Mouse (Mus musculus): ENCODE measurements at regions not wholly inside any gene's neighbourhood (a gene's known extent, or its start where the extent isn't known, plus 50 kb on each side); places are given as distances from the start of the nearest gene placed in this dataset.

DNA sequence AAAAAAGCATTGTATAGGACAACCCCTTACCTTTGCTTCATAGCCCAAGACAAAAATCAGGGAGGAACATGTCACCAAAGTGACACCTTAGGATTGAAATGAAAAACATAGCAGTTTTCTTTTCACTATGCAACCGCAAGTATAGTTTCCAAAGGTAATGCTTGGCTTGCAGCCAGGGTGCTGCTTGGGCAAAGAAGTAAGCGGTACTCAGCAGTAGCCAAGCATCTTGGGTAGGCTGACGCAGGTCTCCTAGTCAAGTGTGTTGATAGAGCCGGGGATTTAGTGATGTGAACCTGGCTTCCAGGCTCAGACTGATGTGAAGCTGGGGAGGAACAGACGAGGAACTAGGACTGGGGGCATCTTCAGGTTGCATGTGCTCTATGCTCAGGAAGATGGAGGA, 138.3 kb upstream of the Cadm1 start:
- Histone ChIP-seq H3K27me3 (ENCODE audit: control insufficient read depth, insufficient read depth, low read length) (no peaks in the 10 kb centered on the region), H3K27ac (ENCODE audit: low read depth, low read length) (no peak overlapping the region), H3K9me3 (ENCODE audit: control insufficient read depth, low read length) (no peaks in the 10 kb centered on the region), H3K4me3 (ENCODE audit: low read depth, low read length) (no peak overlapping the region), H3K36me3 (ENCODE audit: control insufficient read depth, insufficient read depth, low read length) (no peaks in the 10 kb centered on the region), H3K9ac (ENCODE audit: low read depth, low read length) (no peak overlapping the region), H3K4me1 (replicated peaks; ENCODE audit: control insufficient read depth, insufficient read depth, low read length) (no peaks in the 10 kb centered on the region), H3K4me2 (replicated peaks; ENCODE audit: low read depth, low read length) (no peak overlapping the region)
- DNase-seq (ENCODE audit: low spot score), result no peak
- 89% methylated on average over 5 of the region's 5 CpGs for WGBS
- ATAC-seq (ENCODE audit: low FRiP score), result no peak

DNA sequence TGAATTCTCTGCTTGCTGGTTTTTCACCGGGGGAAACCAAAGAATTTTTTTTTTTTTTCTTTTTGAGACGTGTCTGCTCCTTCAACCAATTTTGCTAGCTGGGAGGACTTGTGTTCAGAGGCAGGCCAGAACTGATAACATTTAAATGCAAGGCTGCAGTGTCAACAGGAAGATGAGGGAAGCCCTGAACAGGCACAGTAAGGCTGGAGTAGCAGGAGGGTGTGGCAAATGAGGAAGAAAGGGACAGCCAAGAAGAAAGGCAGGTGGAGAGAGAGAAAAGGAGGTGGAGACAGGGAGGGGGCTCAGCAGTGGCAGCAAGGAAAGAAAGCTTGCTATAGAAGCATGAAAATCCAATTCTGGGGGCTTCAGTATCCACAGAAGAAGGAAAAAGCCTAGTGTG, 130.4 kb upstream of the Cadm1 start:
- ATAC-seq (ENCODE audit: low FRiP score) (no peak), DNase-seq (ENCODE audit: low spot score) (no peak)
- Histone ChIP-seq H3K9me3 (ENCODE audit: control insufficient read depth, low read length) (no peaks in the 10 kb centered on the region), H3K27ac (ENCODE audit: low read depth, low read length) (no peak overlapping the region), H3K4me1 (replicated peaks; ENCODE audit: control insufficient read depth, insufficient read depth, low read length) (peaks cover 3% of the 10 kb centered on the region; the same call in 1 of the 2 replicates), H3K27me3 (ENCODE audit: control insufficient read depth, insufficient read depth, low read length) (no peaks in the 10 kb centered on the region), H3K4me2 (replicated peaks; ENCODE audit: low read depth, low read length) (no peak overlapping the region), H3K36me3 (ENCODE audit: control insufficient read depth, insufficient read depth, low read length) (no peaks in the 10 kb centered on the region), H3K9ac (ENCODE audit: low read depth, low read length) (no peak overlapping the region), H3K4me3 (ENCODE audit: low read depth, low read length) (no peak overlapping the region)
- 21% methylated on average over 2 of the region's 2 CpGs for WGBS

DNA sequence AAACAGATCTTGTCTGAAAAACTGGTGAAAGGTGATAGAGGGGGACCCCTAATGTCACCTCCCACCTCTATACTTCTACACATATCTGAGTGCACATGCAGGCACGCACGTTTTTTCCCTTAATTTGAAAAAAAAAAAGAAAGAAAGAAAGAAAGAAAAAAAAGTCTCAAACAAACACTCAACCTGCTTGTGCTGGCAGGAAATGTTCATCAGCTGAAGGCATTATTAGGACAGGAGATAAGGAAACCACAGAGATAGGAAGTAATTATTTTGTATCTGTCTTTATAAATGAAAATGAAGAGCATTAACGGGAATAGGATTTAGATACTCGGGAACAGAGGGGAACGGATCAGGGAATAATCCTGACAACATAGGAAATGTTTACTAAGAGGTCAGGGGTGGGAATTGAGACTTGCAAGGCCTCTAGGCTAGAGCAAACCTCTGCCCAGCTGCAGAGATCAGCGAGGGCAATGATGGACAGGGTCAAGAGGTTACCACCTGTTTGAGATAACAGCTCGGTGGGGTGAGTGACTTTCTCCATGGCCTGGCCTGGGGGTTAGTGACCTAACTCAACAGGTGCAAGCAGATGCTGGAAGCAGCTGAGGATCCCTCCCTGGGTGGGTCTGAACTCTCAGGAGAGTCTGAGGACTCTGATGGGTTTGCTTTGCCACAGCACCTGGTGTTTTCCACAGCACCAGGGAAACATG, 129.7 kb upstream of the Cadm1 start:
- no peak overlapping the region for H3K9ac ChIP-seq (ENCODE audit: low read depth, low read length)
- peaks cover 3% of the 10 kb centered on the region; the same call in 1 of the 2 replicates for H3K4me1 ChIP-seq (replicated peaks; ENCODE audit: control insufficient read depth, insufficient read depth, low read length)
- no peaks in the 10 kb centered on the region for H3K27me3 ChIP-seq (ENCODE audit: control insufficient read depth, insufficient read depth, low read length)
- no peak overlapping the region for H3K4me2 ChIP-seq (replicated peaks; ENCODE audit: low read depth, low read length)
- DNase-seq (ENCODE audit: low spot score), result no peak
- ATAC-seq (ENCODE audit: low FRiP score), result no peak
- WGBS, result 34% methylated on average over 7 of the region's 7 CpGs
- no peaks in the 10 kb centered on the region for H3K9me3 ChIP-seq (ENCODE audit: control insufficient read depth, low read length)
- H3K36me3 ChIP-seq (ENCODE audit: control insufficient read depth, insufficient read depth, low read length), result no peaks in the 10 kb centered on the region
- H3K4me3 ChIP-seq (ENCODE audit: low read depth, low read length), result no peak overlapping the region
- H3K27ac ChIP-seq (ENCODE audit: low read depth, low read length), result no peak overlapping the region

DNA sequence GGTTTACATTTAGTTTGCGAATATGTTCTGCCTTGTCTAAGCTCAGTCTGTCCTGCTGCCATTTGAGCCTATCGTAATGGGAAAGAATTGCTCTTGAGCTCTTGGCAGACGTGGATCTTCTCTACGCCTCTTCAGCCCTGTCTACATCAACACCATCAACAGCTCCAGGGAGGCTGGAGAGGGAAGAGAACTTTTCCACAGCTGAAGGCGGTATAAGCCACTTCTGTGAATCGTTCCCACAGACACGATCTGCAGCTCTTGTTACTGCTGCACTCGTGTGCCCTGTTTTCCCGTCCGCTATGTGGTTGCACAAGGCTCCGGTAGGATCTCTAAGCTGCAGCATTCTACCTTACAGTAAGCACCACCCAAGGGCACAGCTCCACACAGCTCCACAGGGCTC, 128.5 kb upstream of the Cadm1 start:
- H3K4me3 ChIP-seq (ENCODE audit: low read depth, low read length), result no peak overlapping the region
- H3K9me3 ChIP-seq (ENCODE audit: control insufficient read depth, low read length), result no peaks in the 10 kb centered on the region
- no peaks in the 10 kb centered on the region for H3K36me3 ChIP-seq (ENCODE audit: control insufficient read depth, insufficient read depth, low read length)
- no peak overlapping the region for H3K4me2 ChIP-seq (replicated peaks; ENCODE audit: low read depth, low read length)
- H3K27me3 ChIP-seq (ENCODE audit: control insufficient read depth, insufficient read depth, low read length), result peaks cover 2% of the 10 kb centered on the region; the same call in 1 of the 2 replicates
- H3K27ac ChIP-seq (ENCODE audit: low read depth, low read length), result no peak overlapping the region
- no peak overlapping the region for H3K9ac ChIP-seq (ENCODE audit: low read depth, low read length)
- 91% methylated on average over 11 of the region's 11 CpGs for WGBS
- no peak for ATAC-seq (ENCODE audit: low FRiP score)
- no peak for DNase-seq (ENCODE audit: low spot score)
- peaks cover 3% of the 10 kb centered on the region for H3K4me1 ChIP-seq (replicated peaks; ENCODE audit: control insufficient read depth, insufficient read depth, low read length)

DNA sequence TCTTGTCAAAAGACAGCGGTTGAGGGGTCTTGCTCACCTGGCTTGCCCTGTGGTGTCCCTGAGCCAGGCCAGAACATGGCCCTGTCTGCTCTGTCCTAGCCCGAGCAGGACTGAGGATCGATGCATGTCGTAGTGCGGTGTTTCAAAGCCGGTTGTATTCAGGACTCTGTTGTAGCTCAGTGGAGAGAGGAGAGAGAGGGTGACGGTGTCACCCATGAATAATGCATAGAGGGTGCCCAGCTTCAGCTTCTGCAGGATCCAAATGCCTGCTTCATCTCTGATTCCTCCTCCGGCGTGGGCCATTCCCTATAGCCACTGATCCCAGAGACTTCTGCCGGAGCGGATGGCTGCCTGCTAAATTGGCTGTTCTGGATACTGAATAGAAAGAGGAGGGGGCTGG, 126.7 kb upstream of the Cadm1 start:
- ATAC-seq (ENCODE audit: low FRiP score) (no peak), DNase-seq (ENCODE audit: low spot score) (no peak)
- 62% methylated on average over 11 of the region's 11 CpGs for WGBS
- Histone ChIP-seq H3K36me3 (ENCODE audit: control insufficient read depth, insufficient read depth, low read length) (no peaks in the 10 kb centered on the region), H3K27ac (ENCODE audit: low read depth, low read length) (no peak overlapping the region), H3K27me3 (ENCODE audit: control insufficient read depth, insufficient read depth, low read length) (peaks cover 2% of the 10 kb centered on the region; the same call in 1 of the 2 replicates), H3K4me3 (ENCODE audit: low read depth, low read length) (no peak overlapping the region), H3K4me2 (replicated peaks; ENCODE audit: low read depth, low read length) (no peak overlapping the region), H3K4me1 (replicated peaks; ENCODE audit: control insufficient read depth, insufficient read depth, low read length) (peaks cover 7% of the 10 kb centered on the region), H3K9me3 (ENCODE audit: control insufficient read depth, low read length) (no peaks in the 10 kb centered on the region), H3K9ac (ENCODE audit: low read depth, low read length) (no peak overlapping the region)

DNA sequence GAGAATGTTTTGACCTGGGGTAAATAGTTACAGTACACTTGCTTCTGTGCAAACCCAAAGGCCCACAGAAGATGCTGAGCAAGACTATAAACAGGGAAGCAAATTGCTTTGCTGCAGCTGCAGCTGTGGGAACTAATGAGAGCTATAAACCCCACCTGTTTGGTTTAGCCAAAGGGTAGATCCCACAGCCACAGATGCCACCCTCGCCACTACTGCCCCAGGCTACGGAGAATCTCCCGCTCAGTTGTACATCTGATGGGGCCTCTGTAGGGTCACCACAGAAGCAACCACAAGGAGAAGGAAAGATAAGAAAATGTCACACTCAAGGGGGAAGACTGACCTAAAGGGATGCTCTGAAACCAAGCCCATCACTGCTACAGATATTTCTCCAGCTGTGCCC, 125.2 kb upstream of the Cadm1 start:
- Histone ChIP-seq H3K27ac (ENCODE audit: low read depth, low read length) (no peak overlapping the region), H3K9ac (ENCODE audit: low read depth, low read length) (no peak overlapping the region), H3K36me3 (ENCODE audit: control insufficient read depth, insufficient read depth, low read length) (no peaks in the 10 kb centered on the region), H3K4me3 (ENCODE audit: low read depth, low read length) (no peak overlapping the region), H3K4me1 (replicated peaks; ENCODE audit: control insufficient read depth, insufficient read depth, low read length) (peaks cover 7% of the 10 kb centered on the region), H3K4me2 (replicated peaks; ENCODE audit: low read depth, low read length) (no peak overlapping the region), H3K9me3 (ENCODE audit: control insufficient read depth, low read length) (no peaks in the 10 kb centered on the region), H3K27me3 (ENCODE audit: control insufficient read depth, insufficient read depth, low read length) (peaks cover 2% of the 10 kb centered on the region; the same call in 1 of the 2 replicates)
- WGBS, result 91% methylated on average over 3 of the region's 3 CpGs
- DNase-seq (ENCODE audit: low spot score) (no peak), ATAC-seq (ENCODE audit: low FRiP score) (no peak)

DNA sequence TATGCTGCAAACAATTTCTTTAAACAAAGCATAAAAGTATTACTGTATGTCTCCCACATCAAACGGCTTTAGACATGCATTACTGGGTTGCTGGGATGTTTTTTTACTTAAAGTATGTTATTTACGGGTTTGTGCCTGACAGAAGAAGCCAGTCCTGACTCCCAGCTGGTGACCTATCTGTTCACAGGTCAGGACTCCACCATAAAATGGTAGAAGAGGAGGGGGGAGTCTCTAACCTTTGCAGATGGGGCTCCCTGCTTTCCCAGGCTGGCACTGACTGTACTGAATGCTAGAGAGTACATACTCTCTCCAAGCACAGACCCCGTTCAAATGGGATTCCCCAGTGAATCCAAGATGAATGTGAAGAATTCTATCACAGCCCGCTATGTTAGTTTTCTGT, 124.4 kb upstream of the Cadm1 start:
- Histone ChIP-seq H3K27me3 (ENCODE audit: control insufficient read depth, insufficient read depth, low read length) (peaks cover 2% of the 10 kb centered on the region; the same call in 1 of the 2 replicates), H3K36me3 (ENCODE audit: control insufficient read depth, insufficient read depth, low read length) (no peaks in the 10 kb centered on the region), H3K9me3 (ENCODE audit: control insufficient read depth, low read length) (no peaks in the 10 kb centered on the region), H3K4me1 (replicated peaks; ENCODE audit: control insufficient read depth, insufficient read depth, low read length) (peaks cover 7% of the 10 kb centered on the region), H3K4me3 (ENCODE audit: low read depth, low read length) (no peak overlapping the region), H3K4me2 (replicated peaks; ENCODE audit: low read depth, low read length) (no peak overlapping the region), H3K9ac (ENCODE audit: low read depth, low read length) (no peak overlapping the region), H3K27ac (ENCODE audit: low read depth, low read length) (no peak overlapping the region)
- DNase-seq (ENCODE audit: low spot score) (no peak), ATAC-seq (ENCODE audit: low FRiP score) (no peak)
- 49% methylated on average over 4 of the region's 4 CpGs for WGBS

DNA sequence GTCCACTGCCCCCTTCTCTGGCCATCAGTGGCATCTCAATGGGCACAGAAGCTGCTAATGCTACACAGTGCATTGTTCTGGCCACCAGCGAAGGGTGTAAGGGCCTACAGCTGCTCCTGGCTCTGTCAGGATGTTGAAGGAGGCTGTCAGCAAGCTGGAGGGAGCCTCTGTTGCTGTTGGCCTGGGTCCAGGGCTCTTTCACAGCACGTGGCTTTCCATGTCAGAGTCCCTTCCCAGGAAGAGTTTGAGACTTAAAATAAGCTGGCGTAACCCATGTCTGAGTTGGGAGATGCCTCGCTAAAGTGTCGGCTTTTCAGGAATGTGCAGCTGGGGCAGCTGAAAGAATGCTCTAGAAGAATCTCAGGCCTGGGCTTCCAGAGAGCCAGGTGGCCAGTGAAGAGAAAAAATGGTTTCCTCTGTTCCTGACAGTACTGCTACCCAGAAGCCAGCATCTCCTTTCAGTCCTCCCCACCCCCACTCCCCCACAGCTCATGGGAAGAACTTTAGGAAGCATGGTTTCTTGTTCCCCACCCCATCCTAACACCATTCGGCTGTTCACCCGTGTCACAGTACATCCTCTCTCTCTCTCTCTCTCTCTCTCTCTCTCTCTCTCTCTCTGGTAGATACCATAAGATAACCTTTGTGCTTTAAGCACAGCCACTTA, 122.8 kb upstream of the Cadm1 start:
- H3K36me3 ChIP-seq (ENCODE audit: control insufficient read depth, insufficient read depth, low read length), result no peaks in the 10 kb centered on the region
- WGBS, result 51% methylated on average over 7 of the region's 7 CpGs
- H3K4me3 ChIP-seq (ENCODE audit: low read depth, low read length), result no peak overlapping the region
- ATAC-seq (ENCODE audit: low FRiP score), result no peak
- DNase-seq (ENCODE audit: low spot score), result peak; percentile 58
- H3K9ac ChIP-seq (ENCODE audit: low read depth, low read length), result no peak overlapping the region
- no peaks in the 10 kb centered on the region for H3K9me3 ChIP-seq (ENCODE audit: control insufficient read depth, low read length)
- H3K27ac ChIP-seq (ENCODE audit: low read depth, low read length), result no peak overlapping the region
- H3K4me1 ChIP-seq (replicated peaks; ENCODE audit: control insufficient read depth, insufficient read depth, low read length), result peaks cover 7% of the 10 kb centered on the region
- H3K27me3 ChIP-seq (ENCODE audit: control insufficient read depth, insufficient read depth, low read length), result peaks cover 4% of the 10 kb centered on the region; the same call in 1 of the 2 replicates
- H3K4me2 ChIP-seq (replicated peaks; ENCODE audit: low read depth, low read length), result no peak overlapping the region

DNA sequence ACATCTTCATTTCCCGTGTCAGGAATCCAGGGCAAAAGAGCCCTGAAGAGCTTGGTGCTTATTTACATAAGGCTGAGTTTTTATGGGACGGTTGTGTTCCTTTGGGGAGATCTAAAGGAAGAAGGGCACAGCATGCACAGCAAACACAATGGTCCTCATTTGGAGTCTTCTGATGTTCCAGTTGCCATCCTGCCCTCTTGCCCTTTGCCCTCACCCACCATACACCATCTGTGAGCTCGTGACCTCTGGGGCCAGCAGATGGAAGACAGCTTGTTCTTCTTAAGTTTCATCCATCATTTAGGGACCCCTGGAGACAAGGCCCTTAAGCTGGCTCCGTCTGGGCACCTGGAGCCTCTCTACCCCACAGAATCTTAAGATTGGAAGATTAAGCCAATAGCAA, 121.9 kb upstream of the Cadm1 start:
- no peak for DNase-seq (ENCODE audit: low spot score)

More for the DNA sequence above, 121.9 kb upstream of the Cadm1 start:
- no peak for ATAC-seq (ENCODE audit: low FRiP score)
- no peaks in the 10 kb centered on the region for H3K9me3 ChIP-seq (ENCODE audit: control insufficient read depth, low read length)
- WGBS, result 5% methylated on average over 4 of the region's 4 CpGs
- H3K36me3 ChIP-seq (ENCODE audit: control insufficient read depth, insufficient read depth, low read length), result no peaks in the 10 kb centered on the region
- peaks cover 7% of the 10 kb centered on the region for H3K4me1 ChIP-seq (replicated peaks; ENCODE audit: control insufficient read depth, insufficient read depth, low read length)
- H3K27ac ChIP-seq (ENCODE audit: low read depth, low read length), result no peak overlapping the region
- H3K27me3 ChIP-seq (ENCODE audit: control insufficient read depth, insufficient read depth, low read length), result peaks cover 4% of the 10 kb centered on the region; the same call in 1 of the 2 replicates
- H3K4me3 ChIP-seq (ENCODE audit: low read depth, low read length), result no peak overlapping the region
- H3K9ac ChIP-seq (ENCODE audit: low read depth, low read length), result no peak overlapping the region
- no peak overlapping the region for H3K4me2 ChIP-seq (replicated peaks; ENCODE audit: low read depth, low read length)

All from hindbrain, embryonic 11.5 days (tissue).